In the genomic region with DNA sequence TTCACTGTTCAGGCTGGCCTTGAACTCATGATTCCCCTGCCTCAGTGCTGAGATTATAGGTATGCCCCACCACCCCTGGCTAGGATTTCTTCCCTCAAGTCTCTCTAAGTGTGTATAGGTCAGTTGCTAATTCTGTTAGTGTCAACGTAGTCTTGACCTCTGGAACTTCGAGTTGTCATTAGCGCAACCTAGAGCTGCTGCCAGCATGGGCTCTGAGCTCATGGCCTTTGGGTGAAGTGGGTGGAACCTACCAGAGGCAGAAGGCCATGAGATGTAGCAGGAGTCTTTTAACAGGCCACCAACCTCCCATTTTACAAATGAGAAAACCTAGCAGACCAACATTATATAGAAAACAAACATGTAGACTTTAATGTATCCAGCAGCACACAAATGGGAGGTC, we compare ENCODE assay signal across 14 mouse cellular contexts.
"Had no signal": no experiment of that assay in that cellular context is flagged by ENCODE, and none has a peak within 500 bp of the region (broad histone marks: within the 10 kb centered on the region; RNA-seq: fewer than 3 reads in every experiment).

No protein-coding gene starts in this region.

- DNase-seq: kidney, adult 11 months; kidney, postnatal 14 days; lung, embryonic 14.5 days; lung, postnatal 10 days; lung, postnatal 4 days; midbrain, embryonic 14.5 days; thymus, adult 2 months; thymus, postnatal 25 days had no signal

- H3K9ac ChIP-seq: lung, embryonic 14.5 days; neural tube, embryonic 12.5 days; stomach, embryonic 15.5 days had no signal

- H3K27ac ChIP-seq: hindbrain, postnatal 0 days; limb, embryonic 10.5 days; midbrain, embryonic 10.5 days; neural tube, embryonic 12.5 days; stomach, embryonic 15.5 days had no signal

- H3K4me2 ChIP-seq: lung, embryonic 14.5 days; neural tube, embryonic 12.5 days; stomach, embryonic 15.5 days had no signal

- ATAC-seq: hindbrain, postnatal 0 days had no signal

- H3K27me3 ChIP-seq: neural tube, embryonic 12.5 days; stomach, embryonic 15.5 days had no signal

- H3K36me3 ChIP-seq: neural tube, embryonic 12.5 days; stomach, embryonic 15.5 days had no signal

- H3K9me3 ChIP-seq: limb, embryonic 10.5 days; midbrain, embryonic 10.5 days; neural tube, embryonic 12.5 days; stomach, embryonic 15.5 days had no signal

- H3K4me3 ChIP-seq: limb, embryonic 10.5 days; midbrain, embryonic 10.5 days; myocyte; neural tube, embryonic 12.5 days; stomach, embryonic 15.5 days had no signal
